Mouse (Mus musculus) liver, adult 2 months (tissue): ENCODE measurements around the gene Numbl. TPM values are rescaled to one million over a fixed set of nuclear protein-coding genes. Genes with fewer than 3 reads are reported as not detected.
A peak's percentile ranks its signal among the peaks of the same experiment; 100 is the strongest.

Experiments used
- DNase-seq: peaks from one replicate; pipeline ENCODE4 v3.0.0-alpha.2; 2011; ENCODE audit warnings: low read depth, low spot score; ENCODE audit errors: extremely low read depth
- H3K27ac ChIP-seq: fragments of 200-500 bp; replicated peaks from 2 replicates; pipeline ENCODE4 v1.5.1; 2012; ENCODE audit warnings: low read depth, mild to moderate bottlenecking, control low read depth, inconsistent platforms, low read length; ENCODE audit not compliant: insufficient read depth
- H3K27me3 ChIP-seq: fragments of 200-500 bp; 2 replicates; pipeline ENCODE4 v1.6.1; 2012; ENCODE audit warnings: mild to moderate bottlenecking, moderate library complexity, low read length, inconsistent platforms; ENCODE audit not compliant: control insufficient read depth, insufficient read depth
- H3K36me3 ChIP-seq: fragments of 200-500 bp; 2 replicates; pipeline ENCODE4 v1.6.1; 2012; ENCODE audit warnings: low read length, inconsistent platforms; ENCODE audit not compliant: control insufficient read depth, insufficient read depth
- H3K4me1 ChIP-seq: fragments of 200-500 bp; 2 replicates; pipeline ENCODE4 v1.6.1; 2011; ENCODE audit warnings: low read length; ENCODE audit not compliant: control insufficient read depth, insufficient read depth
- H3K4me3 ChIP-seq: fragments of 200-500 bp; 2 replicates; pipeline ENCODE4 v1.5.1; 2011; ENCODE audit warnings: low read depth, mild to moderate bottlenecking, control low read depth, low read length, moderate library complexity; ENCODE audit not compliant: insufficient read depth
- H3K79me2 ChIP-seq: fragments of 200-500 bp; 2 replicates; pipeline ENCODE4 v1.6.1; 2012; ENCODE audit warnings: inconsistent platforms, mild to moderate bottlenecking, low read length, moderate library complexity; ENCODE audit not compliant: control insufficient read depth, insufficient read depth
- H3K9ac ChIP-seq: fragments of 200-500 bp; 2 replicates; pipeline ENCODE4 v1.6.1; 2012; ENCODE audit warnings: low read depth, mild to moderate bottlenecking, control low read depth, inconsistent platforms, low read length
- CTCF ChIP-seq: fragments of 200-500 bp; IDR thresholded peaks from 2 replicates; pipeline ENCODE4 v1.5.1; 2011; ENCODE audit warnings: low read depth, low read length, control low read depth
- POLR2A ChIP-seq: fragments of 200-500 bp; IDR thresholded peaks from 2 replicates; pipeline ENCODE4 v1.6.1; 2011; ENCODE audit warnings: low read length, control low read depth; ENCODE audit not compliant: insufficient read depth; ENCODE audit errors: extremely low read depth
- WGBS: fragments of 180-500 bp; shearing (Covaris S2); methylation state at CpG from one replicate; pipeline ENCODE4 v1.1.7; 2018; 5-methylcytosine and 5-hydroxymethylcytosine counted together
- polyA plus RNA-seq: library from polyadenylated mRNA; depleted of rRNA; stranded (reverse); fragments of >200 nt; gene quantifications from 2 replicates; pipeline ENCODE4 v1.2.3, GENCODE M21; 2012
- total RNA-seq: library from RNA; depleted of rRNA; stranded (reverse); fragments of >200 nt; gene quantifications from 2 replicates; pipeline ENCODE4 v1.2.3, GENCODE M21; 2014

The Numbl gene
- total and polyA plus RNA-seq, 2 experiments = 0.46 to 1.5 TPM

GRCm38 (mm10) chr7:27224877-27225575 is 33.2 kb upstream of the Numbl start:
- 79% methylated on average over 11 of the region's 11 CpGs for WGBS
- Histone ChIP-seq H3K27me3 (no peaks in the 10 kb centered on the region), H3K79me2 (peaks cover 36% of the 10 kb centered on the region), H3K9ac (no peak overlapping the region; the same call in 1 of the 2 replicates), H3K27ac (no peak overlapping the region), H3K36me3 (no peaks in the 10 kb centered on the region), H3K4me3 (no peak overlapping the region), H3K4me1 (peaks cover 28% of the 10 kb centered on the region)
- no peak for TF ChIP-seq CTCF
- no peak for TF ChIP-seq POLR2A
- no peak for DNase-seq

GRCm38 (mm10) chr7:27227276-27227675 is 31.0 kb upstream of the Numbl start:
- H3K27ac ChIP-seq = peak overlapping the region; percentile 72

GRCm38 (mm10) chr7:27227676-27228075 is 30.6 kb upstream of the Numbl start:
- peaks cover 36% of the 10 kb centered on the region for H3K79me2 ChIP-seq
- TF ChIP-seq CTCF (no peak), POLR2A (no peak)
- H3K4me3 ChIP-seq = peak overlapping the region; percentile 73
- H3K9ac ChIP-seq = peak overlapping the region; percentile 80
- H3K27me3 ChIP-seq = no peaks in the 10 kb centered on the region
- H3K36me3 ChIP-seq = no peaks in the 10 kb centered on the region
- peak overlapping the region; percentile 72 for H3K27ac ChIP-seq
- H3K4me1 ChIP-seq = peaks cover 27% of the 10 kb centered on the region
- under 1% methylated on average over 10 of the region's 10 CpGs for WGBS
- peak; percentile 70 for DNase-seq

More at GRCm38 (mm10) chr7:27227276-27227675, 31.0 kb upstream of the Numbl start:
- Histone ChIP-seq H3K4me1 (peaks cover 25% of the 10 kb centered on the region), H3K36me3 (no peaks in the 10 kb centered on the region), H3K79me2 (peaks cover 36% of the 10 kb centered on the region), H3K4me3 (peak overlapping the region; percentile 73), H3K27me3 (no peaks in the 10 kb centered on the region), H3K9ac (peak overlapping the region; percentile 80)
- no peak for DNase-seq
- TF ChIP-seq POLR2A = no peak
- TF ChIP-seq CTCF = no peak
- 31% methylated on average over 9 of the region's 9 CpGs for WGBS

- H3K4me3 ChIP-seq = peak within 1 kb of the TSS; percentile 73
- H3K27ac ChIP-seq = peak within 1 kb of the TSS; percentile 89
- H3K4me1 ChIP-seq = peaks cover 27% of the 10 kb centered on the region
- H3K9ac ChIP-seq = peak within 1 kb of the TSS; percentile 86
- H3K36me3 ChIP-seq = no peaks in the 10 kb centered on the region
- H3K79me2 ChIP-seq = peaks cover 34% of the 10 kb centered on the region
- 1% methylated on average over 48 of the region's 49 CpGs for WGBS
- peak; percentile 86 for TF ChIP-seq POLR2A
- no peak for TF ChIP-seq CTCF
- peak; percentile 90 for DNase-seq
- H3K27me3 ChIP-seq = no peaks in the 10 kb centered on the region
Observed at GRCm38 (mm10) chr7:27228281-27228821, 29.9 kb upstream of the Numbl start, which contains the start of gene Itpkc. TSS of gene Itpkc (minus strand) at chr7:27228661.

GRCm38 (mm10) chr7:27228865-27229264 is 29.4 kb upstream of the Numbl start:
- H3K36me3 ChIP-seq = no peaks in the 10 kb centered on the region
- TF ChIP-seq CTCF (no peak), POLR2A (no peak)
- 11% methylated on average over 6 of the region's 6 CpGs for WGBS
- no peak for DNase-seq
- peak overlapping the region; percentile 86 for H3K9ac ChIP-seq
- peaks cover 33% of the 10 kb centered on the region for H3K79me2 ChIP-seq
- no peaks in the 10 kb centered on the region for H3K27me3 ChIP-seq
- peak overlapping the region; percentile 73 for H3K4me3 ChIP-seq
- peak overlapping the region; percentile 89 for H3K27ac ChIP-seq
- peaks cover 27% of the 10 kb centered on the region for H3K4me1 ChIP-seq

- peak; percentile 43 for DNase-seq
- no peak overlapping the region for H3K4me3 ChIP-seq
- peak; percentile 68 for TF ChIP-seq CTCF
- TF ChIP-seq POLR2A = no peak
- H3K79me2 ChIP-seq = peaks cover 21% of the 10 kb centered on the region
- no peaks in the 10 kb centered on the region for H3K27me3 ChIP-seq
- no peaks in the 10 kb centered on the region for H3K36me3 ChIP-seq
- H3K27ac ChIP-seq = no peak overlapping the region
- peaks cover 20% of the 10 kb centered on the region for H3K4me1 ChIP-seq
- H3K9ac ChIP-seq = no peak overlapping the region
- 77% methylated on average over 4 of the region's 4 CpGs for WGBS
Observed at GRCm38 (mm10) chr7:27230781-27231180, 27.5 kb upstream of the Numbl start.
